Mouse (Mus musculus): ENCODE results near the gene Crebl2. TPM values are rescaled to one million over a fixed set of nuclear protein-coding genes. Genes with fewer than 3 reads are reported as not detected.

Crebl2 gene
- polyA plus RNA-seq (2015; fragmentation: Nextera tagmentation; extraction: Ambion mirVana), result 6.6 and 7.2 TPM in 2 replicates

GRCm38 (mm10) chr6:134829786-134830700 is at the start of gene Crebl2:
Gene Crebl2 (plus strand): TSS chr6:134830154.
- Histone ChIP-seq H3K27me3 (replicated peaks; ENCODE audit: insufficient read depth, low read length) (no peaks in the 10 kb centered on the region), H3K4me1 (ENCODE audit: insufficient read depth, low read depth, low read length) (peaks cover 4% of the 10 kb centered on the region; the same call in 1 of the 2 replicates), H3K27ac (ENCODE audit: low read length) (peak within 1 kb of the TSS; percentile 98), H3K36me3 (ENCODE audit: insufficient read depth, low read length) (no peaks in the 10 kb centered on the region), H3K9ac (replicated peaks; ENCODE audit: low read depth) (peak within 1 kb of the TSS; percentile 82), H3K9me3 (ENCODE audit: low read length) (no peaks in the 10 kb centered on the region), H3K4me2 (replicated peaks; ENCODE audit: low read depth, low read length) (peak within 1 kb of the TSS; percentile 66), H3K4me3 (ENCODE audit: low read depth, low read length) (peak within 1 kb of the TSS; percentile 70)
- peak; percentile 94 for ATAC-seq
- peak; percentile 100 for DNase-seq (ENCODE audit: low spot score)
- TF ChIP-seq CTCF (IDR thresholded peaks at IDR 0.05), result peak; percentile 59
- TF ChIP-seq EP300 (IDR thresholded peaks at IDR 0.05), result peak; percentile 80; the same call in 1 of the 2 replicates
- WGBS, result under 1% methylated on average over 44 of the region's 58 CpGs

GRCm38 (mm10) chr6:134781494-134781913 is 48.5 kb upstream of the Crebl2 start:
- no peak overlapping the region for H3K9ac ChIP-seq (replicated peaks; ENCODE audit: low read depth)
- H3K4me3 ChIP-seq (ENCODE audit: low read depth, low read length), result no peak overlapping the region
- ATAC-seq, result no peak
- H3K27ac ChIP-seq (ENCODE audit: low read length), result no peak overlapping the region
- H3K4me1 ChIP-seq (ENCODE audit: insufficient read depth, low read depth, low read length), result no peaks in the 10 kb centered on the region
- DNase-seq (ENCODE audit: low spot score), result no peak
- no peaks in the 10 kb centered on the region for H3K9me3 ChIP-seq (ENCODE audit: low read length)
- H3K4me2 ChIP-seq (replicated peaks; ENCODE audit: low read depth, low read length), result no peak overlapping the region
- H3K27me3 ChIP-seq (replicated peaks; ENCODE audit: insufficient read depth, low read length), result no peaks in the 10 kb centered on the region
- H3K36me3 ChIP-seq (ENCODE audit: insufficient read depth, low read length), result no peaks in the 10 kb centered on the region
- 70% methylated on average over 7 of the region's 7 CpGs for WGBS
- TF ChIP-seq EP300 (IDR thresholded peaks at IDR 0.05), result no peak
- TF ChIP-seq CTCF (IDR thresholded peaks at IDR 0.05), result no peak

DNA sequence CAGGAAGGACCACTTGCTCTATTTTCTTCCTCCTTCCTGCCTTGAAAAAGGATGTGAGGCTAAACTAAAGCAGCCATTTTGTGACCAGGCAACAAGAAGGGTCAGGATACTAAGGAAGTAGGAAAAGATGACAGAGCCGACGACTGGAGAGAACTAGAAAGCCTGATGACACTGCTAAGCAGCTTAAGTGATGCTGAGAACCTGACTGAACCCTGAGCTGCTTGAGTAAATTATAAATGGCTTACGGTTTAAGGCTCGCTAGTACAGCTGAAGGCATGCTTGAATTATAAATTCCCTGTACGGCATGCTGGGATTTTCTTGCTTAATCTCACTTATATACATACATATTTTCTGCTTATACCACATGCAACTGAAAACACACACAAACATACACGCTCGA is 47.1 kb upstream of the Crebl2 start:
- H3K4me1 ChIP-seq (ENCODE audit: insufficient read depth, low read depth, low read length), result no peaks in the 10 kb centered on the region
- 90% methylated on average over 7 of the region's 7 CpGs for WGBS
- TF ChIP-seq CTCF (IDR thresholded peaks at IDR 0.05), result no peak
- TF ChIP-seq EP300 (IDR thresholded peaks at IDR 0.05), result no peak
- no peak overlapping the region for H3K4me2 ChIP-seq (replicated peaks; ENCODE audit: low read depth, low read length)
- no peaks in the 10 kb centered on the region for H3K27me3 ChIP-seq (replicated peaks; ENCODE audit: insufficient read depth, low read length)
- DNase-seq (ENCODE audit: low spot score) (no peak), ATAC-seq (no peak)
- no peak overlapping the region for H3K9ac ChIP-seq (replicated peaks; ENCODE audit: low read depth)
- no peak overlapping the region for H3K27ac ChIP-seq (ENCODE audit: low read length)
- no peak overlapping the region for H3K4me3 ChIP-seq (ENCODE audit: low read depth, low read length)
- H3K36me3 ChIP-seq (ENCODE audit: insufficient read depth, low read length), result no peaks in the 10 kb centered on the region
- H3K9me3 ChIP-seq (ENCODE audit: low read length), result no peaks in the 10 kb centered on the region

- ATAC-seq, result no peak
- DNase-seq (ENCODE audit: low spot score), result no peak
- Histone ChIP-seq H3K9ac (replicated peaks; ENCODE audit: low read depth) (no peak overlapping the region), H3K4me1 (ENCODE audit: insufficient read depth, low read depth, low read length) (peaks cover 7% of the 10 kb centered on the region; the same call in 1 of the 2 replicates), H3K4me2 (replicated peaks; ENCODE audit: low read depth, low read length) (no peak overlapping the region), H3K36me3 (ENCODE audit: insufficient read depth, low read length) (no peaks in the 10 kb centered on the region), H3K27ac (ENCODE audit: low read length) (no peak overlapping the region), H3K27me3 (replicated peaks; ENCODE audit: insufficient read depth, low read length) (no peaks in the 10 kb centered on the region), H3K4me3 (ENCODE audit: low read depth, low read length) (no peak overlapping the region), H3K9me3 (ENCODE audit: low read length) (no peaks in the 10 kb centered on the region)
- WGBS, result 67% methylated on average over 3 of the region's 3 CpGs
- TF ChIP-seq CTCF (IDR thresholded peaks at IDR 0.05) (no peak), EP300 (IDR thresholded peaks at IDR 0.05) (no peak)
These were observed 43.5 kb upstream of the Crebl2 start for GRCm38 (mm10) chr6:134786426-134786825.

GRCm38 (mm10) chr6:134789100-134789499 is 40.9 kb upstream of the Crebl2 start:
- 84% methylated on average over 6 of the region's 6 CpGs for WGBS
- H3K9me3 ChIP-seq (ENCODE audit: low read length), result no peaks in the 10 kb centered on the region
- no peak overlapping the region for H3K4me2 ChIP-seq (replicated peaks; ENCODE audit: low read depth, low read length)
- ATAC-seq (no peak), DNase-seq (ENCODE audit: low spot score) (no peak)
- H3K4me3 ChIP-seq (ENCODE audit: low read depth, low read length), result no peak overlapping the region
- no peak for TF ChIP-seq EP300 (IDR thresholded peaks at IDR 0.05)
- no peak for TF ChIP-seq CTCF (IDR thresholded peaks at IDR 0.05)
- no peaks in the 10 kb centered on the region for H3K27me3 ChIP-seq (replicated peaks; ENCODE audit: insufficient read depth, low read length)
- H3K9ac ChIP-seq (replicated peaks; ENCODE audit: low read depth), result no peak overlapping the region
- H3K36me3 ChIP-seq (ENCODE audit: insufficient read depth, low read length), result no peaks in the 10 kb centered on the region
- no peak overlapping the region for H3K27ac ChIP-seq (ENCODE audit: low read length)
- peaks cover 10% of the 10 kb centered on the region; the same call in 1 of the 2 replicates for H3K4me1 ChIP-seq (ENCODE audit: insufficient read depth, low read depth, low read length)

- Histone ChIP-seq H3K4me3 (ENCODE audit: low read depth, low read length) (peak overlapping the region; percentile 92), H3K27ac (ENCODE audit: low read length) (peak overlapping the region; percentile 99), H3K9me3 (ENCODE audit: low read length) (no peaks in the 10 kb centered on the region), H3K36me3 (ENCODE audit: insufficient read depth, low read length) (no peaks in the 10 kb centered on the region), H3K4me2 (replicated peaks; ENCODE audit: low read depth, low read length) (peak overlapping the region; percentile 71), H3K9ac (replicated peaks; ENCODE audit: low read depth) (peak overlapping the region; percentile 98), H3K4me1 (ENCODE audit: insufficient read depth, low read depth, low read length) (peaks cover 10% of the 10 kb centered on the region; the same call in 1 of the 2 replicates), H3K27me3 (replicated peaks; ENCODE audit: insufficient read depth, low read length) (no peaks in the 10 kb centered on the region)
- ATAC-seq, result peak; percentile 36
- DNase-seq (ENCODE audit: low spot score), result peak; percentile 90
- TF ChIP-seq CTCF (IDR thresholded peaks at IDR 0.05), result no peak
- no peak; the same call in 1 of the 2 replicates for TF ChIP-seq EP300 (IDR thresholded peaks at IDR 0.05)
- 2% methylated on average over 30 of the region's 46 CpGs for WGBS
These were observed 38.5 kb upstream of the Crebl2 start for GRCm38 (mm10) chr6:134791251-134792118.
